Mouse (Mus musculus): ENCODE results near the gene Pomgnt2.

DNA sequence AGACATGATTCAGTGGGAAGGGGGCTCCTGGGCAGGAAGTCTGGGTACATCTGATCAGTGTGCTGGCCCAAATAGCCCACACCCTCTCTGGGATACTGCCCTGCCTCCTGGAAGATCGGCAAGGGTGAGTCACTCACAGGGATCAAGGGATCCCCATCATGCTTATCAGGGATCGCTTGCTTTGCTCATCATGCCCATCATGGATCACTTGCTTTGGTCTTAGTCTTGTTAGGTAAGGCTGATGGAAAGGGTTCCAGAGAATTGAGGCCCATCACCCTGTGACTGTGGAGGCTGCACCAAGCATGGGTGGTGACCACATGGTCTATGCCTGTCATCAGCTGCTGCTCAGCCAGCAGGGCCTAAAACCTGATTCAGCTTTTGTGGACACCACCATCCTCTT, 21.6 kb downstream of the Pomgnt2 start:
- TF ChIP-seq CTCF (conservative IDR thresholded peaks at IDR 0.05; ENCODE audit: low read length) = no peak
- TF ChIP-seq NANOG (IDR thresholded peaks at IDR 0.05; ENCODE audit: borderline replicate concordance, low read length) = no peak
